Mouse (Mus musculus) subcutaneous adipose tissue, adult 2 months (tissue): ENCODE results near the gene P2rx1. TPM values are rescaled to one million over a fixed set of nuclear protein-coding genes. Genes with fewer than 3 reads are reported as not detected.

Experiments
- polyA plus RNA-seq: library from polyadenylated mRNA; depleted of rRNA; stranded (reverse); fragments of >200 nt; gene quantifications from 2 replicates; pipeline ENCODE4 v1.2.3, GENCODE M21; 2012; ENCODE audit warnings: low replicate concordance; rRNA removed

Gene P2rx1
- polyA plus RNA-seq = 5.5 and 6.8 TPM in 2 replicates

GRCm38 (mm10) chr11:72998771-72999170 is at the start of gene P2rx1:
Gene P2rx1 (plus strand): TSS chr11:72999103.

GRCm38 (mm10) chr11:72961072-72961980 is 37.6 kb upstream of the P2rx1 start, which contains the start of gene Atp2a3:
Gene Atp2a3 (plus strand): TSS chr11:72961169.

GRCm38 (mm10) chr11:73018471-73019146 is 19.7 kb downstream of the P2rx1 start, which contains the start of gene Camkk1:
Gene Camkk1 (plus strand): TSS chr11:73019008.

GRCm38 (mm10) chr11:73047542-73047996 is 48.7 kb downstream of the P2rx1 start, which contains the start of gene Ncbp3:
Gene Ncbp3 (plus strand): TSS chr11:73047783.

Other genes starting within 250 kb of the P2rx1 start
- gene Cyb5d2, start 203.0 kb upstream of the P2rx1 start, polyA plus RNA-seq = 8.6 and 11.8 TPM in 2 replicates
- gene Zzef1, start 202.9 kb upstream of the P2rx1 start, polyA plus RNA-seq = 23.5 and 27.6 TPM in 2 replicates
- 54.4 and 78.2 TPM in 2 replicates for gene Atp2a3, start 37.9 kb upstream of the P2rx1 start, polyA plus RNA-seq
- 3.4 and 9.3 TPM in 2 replicates for gene Camkk1, start 19.9 kb downstream of the P2rx1 start, polyA plus RNA-seq
- 2.3 and 4.2 TPM in 2 replicates for gene Ncbp3, start 48.7 kb downstream of the P2rx1 start, polyA plus RNA-seq
- 2.6 and 2.8 TPM in 2 replicates for gene Itgae, start 91.5 kb downstream of the P2rx1 start, polyA plus RNA-seq
- gene Haspin, start 139.2 kb downstream of the P2rx1 start, polyA plus RNA-seq = 0.26 and 1.9 TPM in 2 replicates
- gene P2rx5, start 161.3 kb downstream of the P2rx1 start, polyA plus RNA-seq = 5.5 and 9.3 TPM in 2 replicates
- 74.8 and 94.3 TPM in 2 replicates for gene Emc6, start 177.9 kb downstream of the P2rx1 start, polyA plus RNA-seq
- gene Tax1bp3, start 178.0 kb downstream of the P2rx1 start, polyA plus RNA-seq = 127 and 170 TPM in 2 replicates
- 22.1 and 23.4 TPM in 2 replicates for gene Ctns, start 199.9 kb downstream of the P2rx1 start, polyA plus RNA-seq
- gene Shpk, start 200.4 kb downstream of the P2rx1 start, polyA plus RNA-seq = 9.3 and 15.2 TPM in 2 replicates
- gene Trpv1, start 235.2 kb downstream of the P2rx1 start, polyA plus RNA-seq = 2.9 and 6.3 TPM in 2 replicates